Mouse (Mus musculus) kidney, adult 2 months (tissue): ENCODE data around the gene Skp1a.

ENCODE experiments used
- CTCF ChIP-seq: fragments of 200-500 bp; conservative IDR thresholded peaks from 2 replicates; pipeline ENCODE4 v1.5.1; 2011; ENCODE audit warnings: low read depth, mild to moderate bottlenecking, control low read depth, low read length, moderate library complexity, mixed read lengths; ENCODE audit not compliant: insufficient read depth, insufficient read length
- POLR2A ChIP-seq: fragments of 200-500 bp; IDR thresholded peaks from one replicate; pipeline ENCODE4 v1.6.1; 2011; ENCODE audit warnings: low read depth, low read length, control low read depth

GRCm38 (mm10) chr11:52279611-52280145 is 47.9 kb downstream of the Skp1a start:
- TF ChIP-seq CTCF (no peak), POLR2A (no peak)
